Mouse (Mus musculus) megakaryocyte-erythroid progenitor cell, adult 5-6 weeks (primary cell): ENCODE data around the gene Hivep3. TPM values are rescaled to one million over a fixed set of nuclear protein-coding genes. Genes with fewer than 3 reads are reported as not detected.

Experiments used
- ATAC-seq: replicated peaks from 2 replicates; pipeline ENCODE4 v1.8.0; 2016; ENCODE audit warnings: mild to moderate bottlenecking, inconsistent platforms; ENCODE audit not compliant: severe bottlenecking, poor library complexity, low FRiP score, low TSS enrichment
- total RNA-seq, 2 experiments: library from RNA; stranded (forward) in 1 of 2; stranded (reverse) in 1 of 2; fragments of 200-1000, 215-1000 nt in 1 of 2; fragments of >200 nt in 1 of 2; fragmentation: Nextera tagmentation in 1 of 2; gene quantifications; 2 replicates each; pipeline ENCODE4 v1.2.3; 2014 to 2017

The Hivep3 gene
- total RNA-seq, 2 experiments from 2014 or later: 2.5 to 2.9 TPM

DNA sequence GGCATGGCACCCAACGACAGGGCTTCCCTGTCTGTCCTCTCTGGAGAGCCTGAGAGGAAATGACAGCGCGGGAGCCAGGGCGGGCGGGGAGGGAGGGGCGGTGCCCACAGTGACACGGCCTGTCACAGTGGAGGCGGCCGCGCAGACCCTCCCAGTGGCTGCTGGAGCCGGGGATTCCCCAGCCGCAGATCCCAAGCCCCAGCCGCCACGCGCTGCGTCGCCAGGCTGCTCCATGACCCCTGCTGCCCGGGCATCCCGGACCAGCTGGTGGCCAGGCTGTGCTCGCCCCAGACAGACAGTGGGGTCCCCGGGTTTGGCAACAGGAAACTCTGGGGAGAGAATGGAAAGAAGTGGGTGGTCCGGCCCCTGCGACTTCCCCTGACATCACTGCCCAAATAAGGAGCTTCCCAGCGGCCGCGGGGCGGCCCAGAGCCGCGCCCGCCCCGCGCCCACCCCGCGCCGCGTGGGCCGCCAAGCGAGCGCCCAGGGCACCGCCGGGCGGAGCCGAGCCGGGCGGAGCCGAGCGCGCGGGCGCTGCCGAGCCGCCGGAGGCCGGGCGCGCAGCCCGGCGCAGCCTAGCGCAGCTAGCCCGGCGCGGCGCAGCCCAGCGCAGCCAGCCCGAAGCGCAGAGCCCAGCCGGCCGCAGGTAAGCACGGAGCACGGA lies 298.9 kb downstream of the Hivep3 start:
- ATAC-seq: no peak

DNA sequence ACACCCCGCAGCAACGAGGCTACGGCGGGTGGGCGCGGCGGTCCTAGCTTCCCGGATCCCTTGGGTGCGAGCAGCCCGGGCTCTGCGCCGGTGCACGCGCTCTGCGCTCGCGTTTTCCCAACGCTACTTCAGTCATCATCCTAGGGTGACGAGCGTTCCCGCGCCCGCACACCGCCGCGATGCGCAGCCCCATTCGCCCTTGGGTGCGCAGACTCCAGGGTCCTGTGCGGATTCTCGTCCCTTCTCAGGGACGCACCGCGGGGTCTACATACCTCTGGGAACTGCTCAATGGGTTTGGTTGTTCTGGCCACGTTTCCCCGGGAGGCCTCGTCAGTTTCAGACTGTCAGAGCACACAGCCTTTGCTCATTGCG lies 299.4 kb downstream of the Hivep3 start:
- ATAC-seq: no peak

DNA sequence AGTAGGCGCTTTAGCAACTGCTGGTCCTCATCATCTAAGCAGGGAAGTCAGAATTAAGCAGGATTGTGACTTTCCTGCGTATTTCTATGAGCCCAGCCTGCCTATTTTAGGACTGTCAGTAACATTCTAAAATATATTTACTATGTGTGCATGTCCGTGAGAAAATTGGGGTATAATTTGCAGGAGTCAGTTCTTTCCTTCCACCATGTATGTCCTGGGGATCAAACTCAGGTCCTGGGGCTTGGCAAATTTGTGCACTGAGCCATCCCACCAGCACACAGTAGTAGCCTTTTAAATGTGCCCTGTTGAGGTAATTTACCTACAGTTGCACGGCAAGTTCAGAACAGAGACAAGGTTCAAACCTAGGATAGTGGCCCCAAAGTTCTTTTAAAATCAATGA lies 302.7 kb downstream of the Hivep3 start:
- ATAC-seq: no peak

DNA sequence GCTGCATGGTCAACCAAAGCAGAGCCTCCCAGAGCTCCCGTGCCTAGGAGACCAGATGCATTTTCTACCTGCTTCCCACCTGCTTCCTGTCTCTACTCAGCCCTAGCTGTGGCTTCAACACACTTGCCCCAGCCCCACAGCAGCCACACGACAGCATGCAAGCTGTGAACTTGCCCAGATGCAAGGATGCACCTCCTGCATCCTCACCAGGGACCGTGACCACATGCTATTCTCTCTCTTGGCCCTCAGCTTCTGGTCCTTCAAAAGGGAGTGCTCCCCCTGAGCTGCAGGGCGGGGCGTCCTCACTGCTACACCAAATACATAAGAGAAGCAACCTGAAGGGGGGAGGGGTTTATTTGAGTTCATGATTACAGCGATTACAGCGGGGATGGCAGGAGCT lies 303.4 kb downstream of the Hivep3 start:
- ATAC-seq: no peak

DNA sequence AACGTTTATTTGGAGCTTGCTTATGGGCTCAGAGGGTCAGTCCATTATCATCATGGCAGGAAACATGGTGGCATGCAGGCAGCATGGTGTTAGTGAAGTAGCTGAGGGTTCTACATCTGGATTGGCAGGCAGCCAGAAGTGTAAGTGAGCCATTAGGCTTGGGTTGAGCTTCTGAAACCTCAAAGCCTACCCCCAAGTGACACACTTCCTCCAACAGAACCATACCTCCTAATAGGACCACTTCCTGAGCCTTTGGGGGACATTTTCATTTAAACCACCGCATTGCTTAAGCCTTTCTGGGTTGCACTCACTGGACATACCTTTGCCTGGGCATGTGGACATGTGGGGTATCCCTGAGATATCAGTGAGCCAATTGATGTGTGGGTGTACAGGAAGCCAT lies 307.9 kb downstream of the Hivep3 start:
- ATAC-seq: no peak

DNA sequence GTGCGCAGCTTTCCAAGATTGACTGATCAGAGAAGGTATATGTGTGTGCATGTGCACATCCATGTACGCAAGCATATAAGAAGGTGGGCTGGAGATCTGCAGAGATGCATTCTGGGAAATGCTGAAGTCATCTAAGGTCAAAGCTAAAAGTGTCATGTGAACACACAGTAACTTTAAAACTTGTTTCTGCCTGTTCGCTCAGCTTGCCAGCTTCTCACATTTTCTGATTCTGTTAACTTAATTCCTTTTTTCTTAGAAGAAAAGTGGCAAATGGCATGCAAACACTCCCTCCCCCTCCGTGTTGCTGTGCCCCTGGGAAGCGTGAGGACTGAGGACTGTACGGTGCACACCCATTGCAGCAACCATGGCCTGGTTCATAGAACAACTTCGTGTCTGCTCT lies 308.9 kb downstream of the Hivep3 start:
- no peak for ATAC-seq

DNA sequence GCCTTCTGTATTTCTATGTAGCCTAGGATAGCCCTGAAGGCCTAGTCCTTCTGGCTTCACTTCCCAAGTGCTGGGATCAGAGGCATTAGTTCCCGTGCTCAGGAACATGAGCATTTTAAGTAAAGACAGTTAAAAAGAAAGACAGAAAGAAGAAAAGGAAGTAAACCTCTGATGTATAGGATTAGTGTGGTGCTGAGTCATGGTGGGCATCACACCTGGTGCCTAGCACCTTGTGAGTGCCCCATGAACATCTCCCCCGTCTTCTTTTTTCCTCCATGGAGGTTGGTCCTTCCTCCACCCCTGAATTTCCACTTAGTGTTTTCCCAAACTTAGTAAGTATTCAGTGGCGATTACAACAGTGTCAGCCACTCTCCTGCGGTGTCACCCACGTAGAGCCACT lies 311.0 kb downstream of the Hivep3 start:
- ATAC-seq: no peak

DNA sequence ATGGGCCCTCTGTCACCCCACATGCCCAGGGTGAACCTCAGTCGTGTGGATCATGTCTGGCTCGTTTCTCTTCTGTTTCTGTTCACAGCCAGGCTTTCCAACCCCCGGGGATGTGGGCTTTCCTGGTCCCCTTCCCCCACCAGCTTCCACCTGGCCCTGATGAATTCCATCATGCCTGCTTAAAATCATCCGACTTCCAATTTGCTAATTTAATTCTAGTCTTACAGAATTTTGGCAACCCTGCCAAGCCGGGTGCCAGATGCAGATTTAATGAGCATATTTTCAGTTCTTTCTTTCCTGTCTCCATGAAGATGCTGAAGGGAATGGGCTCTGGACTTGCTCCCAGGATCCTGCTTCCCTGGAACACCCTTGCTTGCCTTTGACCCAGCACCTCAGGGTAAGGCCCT lies 311.6 kb downstream of the Hivep3 start:
- ATAC-seq: no peak

DNA sequence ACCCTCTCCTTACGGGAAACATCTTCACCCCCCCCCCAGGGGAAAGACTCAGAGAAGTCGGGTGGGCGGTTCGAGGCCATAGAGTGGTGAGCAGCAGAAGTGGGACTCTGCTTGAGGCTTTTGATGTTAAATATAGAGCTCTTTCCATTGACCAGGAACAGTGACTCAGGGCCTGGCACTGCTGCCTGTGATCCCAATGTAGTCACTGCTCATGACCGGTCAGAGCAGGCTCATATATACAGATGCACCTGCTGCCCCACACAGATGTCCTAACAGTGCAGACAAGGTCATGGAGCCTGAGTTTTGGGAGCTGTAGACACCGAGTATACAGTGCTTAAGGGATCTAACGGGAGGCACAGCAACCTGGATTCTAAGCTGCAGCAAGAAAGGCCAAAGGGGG lies 312.3 kb downstream of the Hivep3 start:
- ATAC-seq: no peak

DNA sequence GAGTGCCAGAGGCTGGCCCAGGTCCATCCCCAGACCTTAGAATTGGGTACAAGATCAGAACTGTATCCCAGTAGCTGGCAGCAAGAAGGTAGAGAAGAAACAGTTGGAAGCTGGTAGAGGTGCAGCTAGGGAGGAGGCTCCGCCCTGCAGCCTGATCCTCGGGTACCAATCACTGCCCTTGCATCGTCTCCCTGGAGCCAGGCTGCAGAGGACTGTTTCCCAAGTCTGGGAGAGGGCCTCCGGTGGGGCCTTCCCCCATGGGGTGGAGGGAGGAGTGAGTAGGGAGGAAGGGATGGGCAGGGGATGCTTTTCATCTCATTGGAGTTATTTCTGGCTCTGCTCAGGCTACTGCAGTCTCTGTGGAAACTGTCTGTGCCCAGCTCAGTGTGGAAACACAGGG lies 313.5 kb downstream of the Hivep3 start:
- ATAC-seq: no peak

DNA sequence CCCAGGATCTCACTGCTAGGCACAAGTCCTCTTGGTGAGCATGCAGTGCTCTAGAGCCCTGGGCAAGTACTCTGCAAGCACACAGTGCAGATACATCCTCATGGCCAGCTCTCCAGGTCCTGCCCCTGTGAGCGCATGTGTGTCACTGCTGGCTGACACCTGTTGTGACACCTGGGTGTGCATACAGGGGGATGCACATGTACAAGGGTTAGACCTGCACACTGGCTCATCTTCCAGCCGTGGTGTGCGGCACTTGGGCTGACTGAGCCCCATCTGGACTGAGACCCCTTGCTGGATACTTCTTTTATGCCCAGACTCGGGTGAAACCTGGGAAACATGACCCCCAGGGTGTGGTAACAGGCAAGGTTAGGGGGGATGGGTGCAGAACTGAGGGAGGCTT lies 314.7 kb downstream of the Hivep3 start:
- no peak for ATAC-seq

DNA sequence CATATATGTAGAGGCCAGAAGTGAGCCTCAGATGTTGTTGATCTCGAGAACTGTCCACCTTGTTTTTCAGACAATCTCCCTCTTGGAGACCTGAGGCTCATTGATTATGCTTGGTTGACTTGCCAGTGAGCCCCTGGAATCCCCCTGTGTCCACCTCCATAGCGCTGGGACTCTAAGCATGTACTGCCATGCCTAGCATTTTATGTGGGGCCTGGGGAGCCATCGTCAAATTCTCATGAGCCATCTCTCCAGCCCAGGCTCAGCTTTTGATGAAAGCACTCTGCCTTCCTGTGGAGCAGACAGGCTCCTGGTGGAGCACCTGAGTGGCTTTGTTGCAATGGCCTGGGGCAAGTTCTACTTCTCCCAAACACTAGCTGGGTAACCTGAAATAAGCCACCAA lies 316.3 kb downstream of the Hivep3 start:
- ATAC-seq: no peak

DNA sequence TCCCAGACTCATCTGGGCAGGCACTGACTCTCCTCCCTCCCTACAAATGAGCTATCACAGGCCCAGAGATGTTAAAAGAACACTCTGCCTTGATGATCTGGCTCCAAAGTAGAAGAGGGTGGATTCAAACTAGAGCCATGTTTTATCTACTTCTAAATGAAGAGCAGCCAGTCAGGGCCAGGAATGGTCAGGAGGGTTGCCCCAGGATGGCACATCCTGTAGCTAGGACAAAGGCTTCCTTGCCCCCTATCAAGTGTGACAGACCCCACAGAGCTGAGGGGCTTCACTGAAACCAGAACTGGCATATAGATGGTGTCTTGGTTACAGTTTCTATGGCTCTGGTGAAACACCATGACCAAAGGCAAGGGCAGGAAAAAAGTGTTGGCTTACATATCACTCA lies 318.9 kb downstream of the Hivep3 start:
- ATAC-seq: no peak

DNA sequence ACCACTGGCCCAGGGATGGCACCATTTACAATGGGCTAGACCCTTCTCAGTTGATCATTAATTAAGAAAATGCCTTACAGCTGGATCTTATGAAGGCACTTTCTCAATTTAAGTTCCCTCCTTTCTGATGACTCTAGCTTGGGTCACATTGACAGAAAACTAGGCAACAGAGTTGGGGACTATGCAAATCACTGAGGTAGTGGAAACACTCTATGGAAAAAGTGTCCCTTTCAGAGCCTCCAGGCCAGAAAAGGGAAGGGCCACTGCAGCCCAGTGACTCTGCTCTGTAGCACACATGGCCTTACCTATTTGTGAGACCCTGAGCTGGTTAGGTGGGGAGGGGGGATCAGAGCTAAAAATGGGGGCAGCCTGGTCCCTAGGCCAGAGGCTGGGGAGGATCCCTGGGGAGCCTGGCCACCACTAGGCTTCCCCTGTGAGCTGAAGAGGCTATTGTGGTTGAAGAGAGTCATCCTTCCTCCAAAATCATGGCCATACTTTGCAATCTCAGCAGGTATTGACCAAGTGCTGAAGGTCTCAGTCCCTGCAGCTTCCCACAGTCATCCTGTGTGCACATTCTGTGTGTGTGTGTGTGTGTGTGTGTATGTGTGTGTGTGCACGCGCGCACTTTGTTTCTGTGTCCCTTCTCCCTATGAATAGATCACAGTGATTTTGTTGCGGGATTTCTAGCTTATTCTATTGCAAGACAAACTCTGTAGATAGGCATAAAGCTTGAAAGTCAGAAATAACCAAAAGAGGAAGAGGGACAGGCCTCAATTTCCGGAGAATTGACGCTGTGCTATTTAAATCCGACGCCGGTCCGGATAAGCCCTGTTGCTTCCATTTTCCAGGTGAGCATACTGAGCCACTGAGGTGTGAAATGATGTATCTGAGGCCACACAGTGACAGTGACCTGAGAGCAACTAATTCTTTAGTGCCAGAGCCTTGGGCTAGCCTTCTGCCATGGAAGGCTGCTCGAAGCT lies 319.7 kb downstream of the Hivep3 start:
- ATAC-seq: no peak

DNA sequence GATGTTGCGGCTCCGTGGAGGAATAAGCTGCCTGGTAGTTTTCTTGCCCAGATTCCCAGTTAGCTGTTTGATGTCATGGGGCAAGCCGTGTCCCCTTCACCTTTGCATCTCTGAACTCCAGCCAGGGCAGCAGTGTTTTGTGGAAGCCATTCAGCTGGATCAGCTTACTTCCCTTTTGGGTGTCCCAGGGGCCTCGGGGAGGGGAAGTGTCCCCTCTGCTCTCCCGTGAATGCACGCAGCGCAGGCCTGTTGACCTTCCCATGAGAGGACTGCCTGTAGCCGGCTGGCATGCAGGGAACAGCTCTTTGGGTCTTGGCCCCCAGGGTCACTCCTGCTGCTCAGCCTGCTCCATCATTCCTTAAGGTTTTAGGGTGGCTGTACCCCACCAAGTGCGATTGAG lies 320.6 kb downstream of the Hivep3 start:
- no peak for ATAC-seq

DNA sequence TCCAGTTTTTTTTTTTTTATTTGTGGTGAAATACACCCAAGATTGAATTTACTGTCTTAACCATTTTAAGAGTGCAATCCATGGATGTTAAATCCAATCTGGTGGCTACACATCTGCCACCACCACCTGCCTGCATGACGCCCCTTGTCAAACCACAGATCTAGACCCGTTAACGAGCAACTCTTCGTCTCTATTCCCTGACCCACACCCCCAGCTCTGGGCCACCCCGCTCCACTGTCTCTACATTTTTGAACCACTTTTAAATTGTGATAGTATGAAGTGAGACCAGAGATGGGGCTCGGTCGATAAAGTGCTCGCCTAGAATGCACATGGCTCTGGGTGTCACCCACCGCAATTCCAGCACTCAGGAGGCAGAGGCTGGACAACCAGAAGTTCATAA lies 322.9 kb downstream of the Hivep3 start:
- ATAC-seq: no peak

DNA sequence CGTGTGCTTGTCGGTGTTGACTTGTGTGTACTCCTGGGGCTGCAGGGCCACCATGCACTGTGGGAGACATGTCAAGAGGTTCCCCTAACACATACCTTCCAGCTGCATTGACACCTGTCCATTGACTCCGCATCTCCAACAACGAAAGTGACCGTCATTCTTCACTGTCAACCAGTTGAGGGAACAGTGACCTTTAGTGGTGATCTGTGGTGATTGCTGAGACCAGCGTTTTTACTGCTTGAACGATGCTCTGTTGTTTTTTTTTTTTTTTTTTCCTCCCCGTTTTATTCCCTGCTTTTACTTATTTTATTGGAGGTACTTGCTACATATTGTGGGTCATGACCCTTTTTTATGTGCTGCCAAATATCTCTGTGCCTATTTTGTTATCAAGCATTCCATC lies 323.9 kb downstream of the Hivep3 start:
- no peak for ATAC-seq

DNA sequence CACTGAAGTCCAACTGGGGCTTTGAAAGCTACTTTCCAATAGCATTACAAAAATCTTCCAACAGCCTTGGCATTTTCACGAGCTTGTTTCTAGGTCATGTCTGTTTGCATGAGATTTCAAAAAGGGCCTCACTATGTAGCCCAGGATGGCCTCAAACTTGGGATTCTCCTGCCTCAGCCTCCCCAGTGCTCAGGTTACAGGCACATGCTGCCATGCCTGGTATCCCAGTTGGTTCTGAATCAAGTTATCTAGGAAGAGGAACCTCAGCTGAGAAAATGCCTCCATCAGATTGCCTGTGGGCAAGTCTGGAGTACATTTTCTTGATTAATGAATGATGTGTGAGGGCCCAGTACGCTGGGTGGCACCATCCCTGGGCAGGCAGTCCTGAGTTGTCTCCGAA lies 324.6 kb downstream of the Hivep3 start:
- ATAC-seq: no peak

DNA sequence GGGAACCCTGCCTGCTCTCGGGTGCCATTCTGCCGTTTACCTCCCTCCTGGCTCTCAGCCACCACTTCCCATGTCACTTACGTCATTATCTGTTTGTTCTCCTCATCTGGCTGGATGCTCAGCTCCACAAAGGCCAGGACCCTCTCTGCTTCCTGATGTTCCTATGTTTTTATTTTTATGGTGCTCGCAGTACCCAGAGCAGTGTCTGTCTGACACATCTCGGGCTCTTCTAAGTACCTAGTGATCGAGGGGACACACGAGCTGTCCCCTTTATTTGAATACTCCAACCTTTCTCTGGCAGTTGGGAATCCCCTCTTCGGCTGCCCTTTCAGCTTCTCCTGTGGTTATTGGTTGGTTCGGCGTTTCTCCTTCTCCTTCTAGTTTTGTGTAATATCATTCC lies 325.2 kb downstream of the Hivep3 start:
- ATAC-seq: no peak

DNA sequence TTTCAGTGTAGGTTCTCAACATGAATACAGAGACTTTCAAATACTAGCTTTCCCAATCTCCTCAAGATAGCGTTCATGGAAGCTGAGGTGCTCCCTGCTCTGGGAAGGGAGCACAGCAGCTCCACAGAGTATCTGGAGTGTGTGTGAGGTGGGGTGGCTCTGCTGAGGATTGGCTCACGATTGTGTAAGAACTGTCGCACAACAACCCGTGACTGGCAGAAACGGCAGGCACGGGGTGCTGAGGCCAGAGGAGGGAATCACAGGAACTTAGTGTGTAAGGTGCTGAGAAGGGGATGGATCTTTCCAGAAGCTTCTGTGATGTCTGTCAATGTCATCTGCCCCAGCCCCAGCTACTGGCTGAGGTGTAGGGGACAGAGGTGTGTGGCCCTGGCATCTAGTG lies 328.1 kb downstream of the Hivep3 start:
- no peak for ATAC-seq

DNA sequence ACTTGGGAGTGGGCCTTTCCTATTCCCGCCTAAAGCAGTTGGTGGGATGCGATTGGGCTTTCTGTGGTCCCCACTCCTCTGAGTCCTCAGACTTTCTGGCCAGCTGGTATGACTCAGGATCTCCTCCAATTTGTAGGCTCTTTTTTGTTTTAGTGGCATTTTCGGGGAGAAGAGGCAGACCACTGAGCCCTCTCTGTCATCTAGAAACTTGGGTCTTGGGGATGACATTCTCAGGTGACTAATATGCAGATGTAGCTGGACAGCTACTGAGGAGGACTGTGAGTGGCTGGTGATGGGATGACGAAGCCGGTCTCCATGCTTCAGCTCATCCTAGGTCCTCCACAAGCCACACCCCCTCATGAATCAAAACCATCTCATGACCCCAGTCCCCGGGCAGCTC lies 328.6 kb downstream of the Hivep3 start:
- ATAC-seq: no peak
